Mouse (Mus musculus) embryonic fibroblast, embryonic 13.5 days (primary cell): Measurements from ENCODE around the gene Pop5.

ENCODE experiments used
- CTCF ChIP-seq: IDR thresholded peaks from 2 replicates; pipeline ENCODE4 v1.5.1; 2011; ENCODE audit warnings: mild to moderate bottlenecking, control low read depth, low read length, moderate library complexity, borderline replicate concordance; ENCODE audit not compliant: insufficient read depth
- POLR2A ChIP-seq: IDR thresholded peaks from 2 replicates; pipeline ENCODE4 v1.6.1; 2011; ENCODE audit warnings: low read depth, mild to moderate bottlenecking, control low read depth, low read length, moderate library complexity

- TF ChIP-seq CTCF (no peak), POLR2A (no peak)
Observed at GRCm38 (mm10) chr5:115220931-115221640, 14.6 kb upstream of the Pop5 start.
